Mouse (Mus musculus) cerebellum, adult 11-12 months (tissue): Measurements from ENCODE around the gene Parp9.
"Not testable (repeated sequence)": the region's sequence is repeated elsewhere in the genome, so short reads cannot be mapped to it uniquely, and the experiment has no call there.

Experiments
- DNase-seq: peaks from one replicate; pipeline ENCODE4 v3.0.0; 2022

Parp9 gene

DNA sequence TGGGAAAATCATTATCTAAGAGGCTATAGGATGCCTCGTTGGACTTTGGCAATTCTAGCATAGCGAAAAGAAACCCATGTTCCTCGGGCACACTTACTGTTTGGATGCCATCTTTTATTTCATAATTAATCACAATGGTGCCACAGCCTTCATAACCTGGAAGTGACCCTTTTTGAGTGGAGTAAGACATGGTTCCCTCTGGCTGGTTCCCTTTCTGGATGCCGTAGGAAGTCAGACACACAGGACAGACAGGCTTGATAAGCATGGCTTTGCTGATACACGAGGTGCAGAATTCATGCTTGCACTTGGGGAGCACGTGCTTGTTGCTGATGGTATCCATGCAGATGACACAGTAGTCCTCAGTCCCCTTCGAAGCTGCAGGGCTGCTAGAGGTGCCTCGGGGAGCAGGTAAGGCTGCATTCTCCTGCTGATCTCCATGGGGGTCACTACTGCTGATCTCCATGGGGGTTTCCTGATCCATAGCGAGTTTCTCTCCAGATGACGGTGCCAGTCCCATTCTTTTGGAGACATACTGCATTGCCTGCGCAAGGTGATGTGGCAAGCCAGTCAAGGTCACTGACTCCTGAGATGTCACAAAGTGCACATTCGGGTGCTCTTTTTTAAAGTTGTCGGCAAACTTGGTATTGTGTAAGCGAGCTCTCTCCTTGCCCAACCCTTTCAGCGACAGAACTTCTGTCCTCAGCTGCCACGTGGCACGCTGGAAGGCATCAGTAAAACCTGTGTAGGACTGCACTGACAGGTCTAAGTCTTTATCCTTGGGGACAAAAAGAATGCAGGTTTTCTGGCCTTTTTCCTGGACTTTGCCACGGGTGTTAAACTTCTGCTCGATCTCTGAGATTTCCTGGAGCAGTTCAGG lies 5.9 kb upstream of the Parp9 start:
- no peak for DNase-seq

GRCm38 (mm10) chr16:35933181-35933580 lies 5.1 kb upstream of the Parp9 start:
- no peak for DNase-seq

DNA sequence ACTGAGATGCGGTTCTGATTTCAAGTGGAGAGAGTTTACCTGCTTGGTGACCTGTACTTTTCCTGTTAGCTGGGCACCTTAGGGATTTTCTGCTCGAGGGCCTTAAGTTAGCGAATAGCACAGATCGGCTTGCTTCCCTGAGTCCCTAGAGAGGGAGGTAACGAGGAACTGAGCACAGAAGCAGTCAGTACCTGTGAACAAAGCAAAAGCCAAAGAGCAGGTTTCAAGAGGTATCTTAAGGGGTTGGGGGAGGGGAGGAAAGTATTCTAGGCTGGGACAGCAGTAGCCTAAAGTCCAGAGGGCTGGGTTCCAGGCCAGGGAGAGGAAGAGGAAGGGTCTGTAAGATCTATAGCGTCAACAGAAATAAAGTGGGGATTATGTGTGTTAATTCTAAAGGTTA lies 991 bp downstream of the Parp9 start:
- DNase-seq = no peak

DNA sequence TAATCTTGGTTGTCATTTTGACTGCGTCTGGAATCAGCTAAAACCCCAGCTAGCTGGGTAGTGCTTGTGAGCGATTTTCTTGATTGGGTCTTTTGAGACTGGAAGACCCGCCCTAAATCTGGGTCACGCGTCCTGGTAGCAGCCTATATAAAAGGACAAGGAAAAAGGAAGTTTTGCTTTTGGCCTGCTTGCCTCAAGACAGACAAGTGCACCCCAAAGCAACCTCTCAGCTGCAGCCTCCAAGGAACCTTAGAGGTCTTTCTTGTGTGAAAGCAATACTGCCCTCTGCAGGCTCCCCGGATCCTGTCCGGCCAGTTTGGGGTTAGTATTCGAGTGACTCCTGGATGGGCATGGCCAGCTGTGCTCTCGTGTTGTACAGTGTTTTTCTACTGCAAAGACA lies 1.4 kb downstream of the Parp9 start:
- DNase-seq = peak; percentile 51

GRCm38 (mm10) chr16:35941382-35941781 lies 3.1 kb downstream of the Parp9 start:
- DNase-seq = no peak

- DNase-seq = no peak
Observed at GRCm38 (mm10) chr16:35949264-35949663, 11.0 kb downstream of the Parp9 start.

- no peak for DNase-seq
Observed at GRCm38 (mm10) chr16:35951216-35951615, 12.9 kb downstream of the Parp9 start.

DNA sequence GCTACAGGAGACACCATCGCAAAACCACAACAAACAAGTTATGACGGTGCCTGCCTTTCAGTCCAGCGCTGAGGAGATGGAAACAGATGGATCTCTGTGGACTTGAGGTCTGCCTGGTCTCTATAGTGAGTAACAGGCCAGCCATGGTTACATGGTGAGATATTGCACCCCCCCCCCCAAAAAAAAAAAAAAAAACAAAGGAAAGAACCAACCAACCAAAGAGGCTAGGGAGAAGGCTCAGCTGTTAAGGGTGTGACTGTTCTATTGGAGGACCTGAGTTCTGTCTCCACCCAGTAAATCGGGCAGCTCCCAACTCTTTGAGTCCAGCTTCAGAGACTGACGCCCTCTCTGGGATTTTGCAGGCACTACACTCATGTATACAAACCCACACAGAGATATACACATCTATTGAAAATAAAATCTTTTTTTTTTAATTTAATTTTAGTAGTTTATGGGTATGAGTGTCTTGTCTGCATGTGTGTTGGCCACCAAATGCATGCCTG lies 14.4 kb downstream of the Parp9 start:
- DNase-seq = no peak

DNA sequence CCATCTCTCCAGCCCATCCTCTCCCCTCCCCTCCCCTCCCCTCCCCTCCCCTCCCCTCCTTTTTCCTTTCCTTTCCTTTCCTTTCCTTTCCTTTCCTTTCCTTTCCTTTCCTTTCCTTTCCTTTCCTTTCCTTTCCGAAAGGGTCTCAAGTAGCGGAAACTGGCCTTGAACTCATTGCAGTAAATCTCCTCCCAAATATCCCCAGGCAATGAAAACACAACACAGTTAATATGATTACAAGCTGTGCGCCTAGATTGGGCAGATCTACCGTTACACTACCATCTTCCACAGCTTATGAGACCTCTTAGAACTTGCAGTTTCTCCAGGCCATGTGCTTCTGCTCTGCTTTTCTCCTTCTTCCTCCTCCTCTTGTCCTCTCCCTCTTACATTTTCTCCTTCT lies 27.7 kb downstream of the Parp9 start:
- DNase-seq = not testable (repeated sequence)

DNA sequence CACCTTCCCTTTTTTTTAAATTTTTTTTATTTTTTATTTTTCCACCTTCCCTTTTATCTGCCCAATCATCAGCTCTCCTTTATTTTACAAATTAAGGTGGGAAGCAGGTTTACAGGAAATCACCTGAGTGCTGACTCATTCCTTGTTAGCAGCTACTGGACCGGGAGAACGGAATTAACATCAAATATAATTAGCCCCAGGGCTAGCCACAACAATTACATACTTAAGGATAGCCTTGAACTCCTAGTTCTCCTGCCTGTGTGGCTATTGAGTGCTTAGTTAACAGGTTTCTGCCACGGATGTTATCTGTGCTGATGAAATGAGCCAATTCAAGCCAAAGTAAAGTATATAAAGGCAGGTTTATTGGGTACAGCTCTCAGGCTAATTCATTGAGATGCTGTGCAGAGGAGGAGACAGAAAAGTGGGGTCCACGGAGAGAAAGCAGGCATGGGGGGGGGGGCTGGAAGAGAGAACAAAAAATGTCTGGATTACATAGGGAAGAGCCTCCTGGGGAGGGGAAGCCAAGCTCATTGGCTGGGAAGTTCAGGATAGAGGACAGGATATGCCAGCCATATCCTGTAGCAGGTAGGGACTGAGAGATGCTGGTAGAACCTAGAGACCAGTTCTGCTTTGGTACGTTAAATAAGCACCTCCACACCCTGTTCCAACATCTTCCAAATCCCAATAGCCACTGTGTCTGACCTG lies 28.3 kb downstream of the Parp9 start:
- no peak for DNase-seq

GRCm38 (mm10) chr16:35967319-35967718 lies 29.0 kb downstream of the Parp9 start:
- DNase-seq = no peak

GRCm38 (mm10) chr16:35968149-35968548 lies 29.9 kb downstream of the Parp9 start:
- DNase-seq = no peak

GRCm38 (mm10) chr16:35974021-35974420 lies 35.8 kb downstream of the Parp9 start:
- DNase-seq = no peak

DNA sequence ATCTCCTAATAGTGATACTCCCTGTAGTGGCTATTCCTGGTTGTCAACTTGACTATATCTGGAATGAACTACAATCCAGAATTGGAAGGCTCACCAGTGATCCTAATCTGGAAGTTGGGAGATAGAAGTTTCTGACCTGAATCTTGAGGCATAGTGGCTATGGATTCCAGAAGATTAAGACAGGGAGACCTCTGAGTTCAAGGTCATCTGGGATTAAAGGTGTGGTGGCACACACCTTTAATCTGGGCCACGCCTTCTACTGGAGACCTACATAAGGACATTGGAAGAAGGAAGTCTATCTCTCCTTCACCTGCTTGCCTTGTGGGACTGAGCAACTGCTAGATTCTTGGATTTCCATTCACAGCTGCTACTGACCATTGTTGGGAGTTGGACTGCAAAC lies 40.2 kb downstream of the Parp9 start, which contains the start of gene Kpna1:
Gene Kpna1, plus strand, starts transcription at position 301 of the 400 bp plus-strand sequence.
- not testable (repeated sequence) for DNase-seq

GRCm38 (mm10) chr16:35981363-35981821 lies 43.1 kb downstream of the Parp9 start:
- peak; percentile 94 for DNase-seq

DNA sequence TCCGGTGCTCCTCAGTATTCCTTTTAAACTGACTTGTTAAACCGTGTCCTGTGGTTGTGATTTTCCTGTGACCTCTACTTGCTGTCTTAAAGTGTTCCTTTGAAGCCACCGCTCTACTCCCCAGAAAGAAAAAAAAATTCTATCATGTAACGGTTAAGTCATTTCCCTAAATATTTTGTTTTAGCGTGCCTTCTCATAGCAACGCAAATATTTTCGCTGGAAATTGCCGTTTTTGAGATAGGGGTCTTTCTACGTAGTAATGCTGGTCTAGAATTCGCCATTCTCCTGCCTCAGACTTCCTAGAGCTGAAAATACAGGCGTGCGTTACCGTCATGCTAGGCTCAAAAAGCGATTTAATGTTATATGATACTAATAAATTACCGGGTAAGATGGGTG lies 44.2 kb downstream of the Parp9 start:
- no peak for DNase-seq

GRCm38 (mm10) chr16:35982902-35983516 lies 44.7 kb downstream of the Parp9 start:
- peak; percentile 94 for DNase-seq

DNA sequence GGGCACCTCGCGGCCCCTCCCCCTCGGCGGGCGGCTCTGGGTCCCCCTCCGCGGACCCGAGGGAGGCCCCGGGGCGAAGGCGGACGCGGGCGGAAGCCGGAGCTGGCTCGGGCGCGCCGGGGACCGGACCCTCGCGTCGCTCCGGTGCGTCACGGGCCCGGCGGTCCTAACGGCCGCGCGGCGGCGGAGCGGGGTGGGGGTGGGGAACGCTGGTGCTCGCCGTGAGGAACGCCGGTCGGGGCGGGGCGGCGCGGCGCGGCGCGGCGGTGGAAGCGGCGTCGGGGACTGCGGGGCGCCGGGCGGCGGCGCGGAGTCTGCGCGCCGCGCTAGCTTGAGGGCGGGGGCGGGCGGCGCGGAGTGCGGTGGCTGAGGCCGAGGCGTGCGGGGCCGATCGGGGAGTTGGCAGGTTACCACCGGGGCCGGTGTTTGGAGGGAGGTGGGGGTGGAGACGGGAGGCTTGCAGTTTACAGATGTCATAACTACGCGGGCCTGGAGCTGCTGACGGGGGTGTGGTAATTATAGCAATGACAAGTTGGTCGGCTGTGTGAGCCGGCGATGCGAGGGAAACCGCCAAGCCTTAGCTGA lies 45.3 kb downstream of the Parp9 start:
- DNase-seq = peak; percentile 79

GRCm38 (mm10) chr16:35984471-35984870 lies 46.2 kb downstream of the Parp9 start:
- DNase-seq = no peak

GRCm38 (mm10) chr16:35987930-35988329 lies 49.7 kb downstream of the Parp9 start:
- no peak for DNase-seq

DNA sequence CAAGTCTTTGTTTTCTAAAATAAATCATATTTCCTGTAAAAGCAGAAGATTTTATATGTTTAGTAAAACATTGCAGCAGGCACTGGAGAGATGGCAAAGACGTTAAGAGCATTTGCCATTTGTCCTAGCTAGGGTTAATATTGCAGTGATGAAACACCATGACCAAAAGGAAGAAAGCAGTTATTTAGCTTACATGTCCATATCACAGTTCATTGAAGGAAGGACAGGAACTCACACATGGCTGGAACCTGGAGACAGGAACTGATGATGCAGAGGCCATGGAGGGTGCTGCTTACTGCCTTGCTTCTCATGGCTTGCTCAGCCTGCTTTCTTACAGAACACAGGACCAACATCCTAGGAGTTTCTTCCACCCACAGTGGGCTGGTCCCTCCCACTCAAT lies 54.1 kb downstream of the Parp9 start:
- no peak for DNase-seq

GRCm38 (mm10) chr16:35993316-35993715 lies 55.0 kb downstream of the Parp9 start:
- DNase-seq = no peak

DNA sequence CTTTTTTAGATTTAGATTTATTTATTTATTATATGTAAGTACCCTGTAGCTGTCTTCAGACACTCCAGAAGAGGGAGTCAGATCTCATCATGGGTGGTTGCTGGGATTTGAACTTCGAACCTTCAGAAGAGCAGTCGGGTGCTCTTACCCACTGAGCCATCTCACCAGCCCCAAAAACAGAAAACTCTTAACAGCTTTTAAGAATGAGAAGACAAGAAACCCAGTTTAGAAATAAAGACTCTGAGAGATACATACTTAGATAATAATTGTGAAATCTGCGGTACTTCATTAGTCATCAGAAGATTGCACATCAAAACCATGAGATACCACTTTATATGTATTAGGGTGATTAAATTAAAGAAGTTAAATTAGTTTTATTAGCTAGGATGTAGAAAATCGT lies 60.6 kb downstream of the Parp9 start:
- not testable (repeated sequence) for DNase-seq
